Mouse (Mus musculus) testis, adult 2 months (tissue): ENCODE results near the gene Gpatch2.

Experiments used
- CTCF ChIP-seq: fragments of 200-500 bp; IDR thresholded peaks from 2 replicates; pipeline ENCODE4 v1.5.1; 2012; ENCODE audit warnings: low read depth, mild to moderate bottlenecking, inconsistent platforms, low read length, moderate library complexity; ENCODE audit not compliant: control insufficient read depth, insufficient read depth, insufficient replicate concordance
- POLR2A ChIP-seq: fragments of 200-500 bp; IDR thresholded peaks from 2 replicates; pipeline ENCODE4 v1.6.1; 2012; ENCODE audit warnings: low read depth, mild to moderate bottlenecking, inconsistent platforms, low read length, moderate library complexity; ENCODE audit not compliant: control insufficient read depth

DNA sequence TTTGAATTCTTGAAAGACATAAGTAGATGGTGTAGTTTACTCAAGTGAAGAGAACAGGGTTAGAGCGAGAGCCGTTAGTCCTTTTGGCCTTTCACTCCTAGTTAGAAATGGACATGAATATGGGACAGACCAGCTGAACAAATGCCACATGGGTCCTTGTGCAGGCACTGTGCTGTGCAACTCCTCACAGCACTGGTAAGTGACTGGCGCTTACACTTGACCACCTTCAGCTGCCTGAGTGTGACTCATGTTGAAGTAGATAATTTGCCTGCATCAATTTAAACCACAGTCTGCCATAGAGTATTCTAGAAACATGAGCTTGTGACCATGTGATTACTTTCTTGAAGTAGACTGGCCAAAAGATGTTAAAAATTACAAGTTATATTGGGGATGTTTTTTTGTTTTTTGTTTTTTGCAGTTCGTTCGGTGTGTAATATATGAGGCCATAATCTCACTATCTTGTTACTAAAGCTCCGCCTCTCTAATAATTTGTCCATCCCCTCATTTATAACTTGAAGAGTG is 79.8 kb downstream of the Gpatch2 start:
- TF ChIP-seq POLR2A (no peak), CTCF (no peak)
